Mouse (Mus musculus): ENCODE measurements around the gene Ric8b.

DNA sequence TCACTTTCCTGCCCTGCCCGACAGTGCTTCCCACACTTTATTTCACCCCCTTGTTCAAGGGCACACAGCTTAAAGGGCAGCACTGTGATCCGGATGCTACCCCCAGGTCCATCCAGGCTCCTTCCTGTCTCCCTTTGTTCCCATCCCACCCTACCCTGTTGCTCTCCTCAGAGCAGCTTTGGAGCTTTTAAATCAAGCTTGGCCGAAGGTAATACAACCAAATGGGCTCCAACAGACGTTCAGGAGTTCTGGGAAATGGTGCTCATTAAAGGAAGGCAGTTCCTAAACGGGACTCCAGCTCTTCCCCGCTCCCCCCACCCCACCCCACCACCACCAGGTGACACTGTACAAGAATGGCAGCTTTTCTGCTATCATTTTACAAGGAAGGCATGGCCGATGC is 7.2 kb upstream of the Ric8b start:
- no peak for TF ChIP-seq MYOG (IDR thresholded peaks at IDR 0.05; ENCODE audit: control insufficient read depth in 1 of 3, insufficient read depth in 1 of 3, insufficient read length in 2 of 3, low read depth in 2 of 3)
- TF ChIP-seq POLR2A (IDR thresholded peaks at IDR 0.05; ENCODE audit: insufficient read length, low read depth) = no peak
- TF ChIP-seq POLR2AphosphoS2 (IDR thresholded peaks at IDR 0.05; ENCODE audit: insufficient read length, low read depth) = no peak
- no peak for TF ChIP-seq CEBPB (IDR thresholded peaks at IDR 0.05; ENCODE audit: insufficient read depth, poor library complexity, severe bottlenecking)
- TF ChIP-seq REST (IDR thresholded peaks at IDR 0.05; ENCODE audit: insufficient read depth, insufficient read length) = no peak
